Mouse (Mus musculus) heart, embryonic 13.5 days (tissue): Measurements from ENCODE around the gene Fut8. TPM values are rescaled to one million over a fixed set of nuclear protein-coding genes. Genes with fewer than 3 reads are reported as not detected.

ENCODE experiments used
- ATAC-seq: fragments of 200-750 bp; cut with Nextera tagmentation; 2 replicates; pipeline ENCODE4 v1.8.0; 2017; ENCODE audit warnings: moderate TSS enrichment; ENCODE audit not compliant: insufficient number of reproducible peaks, low FRiP score, low TSS enrichment; ENCODE audit errors: extremely low read depth
- H3K27ac ChIP-seq: fragments of 300-500 bp; sonication (generic); replicated peaks from 2 replicates; pipeline ENCODE4 v1.5.1; 2015; ENCODE audit warnings: moderate library complexity, mild to moderate bottlenecking, inconsistent platforms
- H3K27me3 ChIP-seq: fragments of 300-500 bp; sonication (generic); replicated peaks from 2 replicates; pipeline ENCODE4 v1.6.1; 2015; ENCODE audit warnings: mild to moderate bottlenecking, inconsistent platforms
- H3K36me3 ChIP-seq: fragments of 300-500 bp; sonication (generic); 2 replicates; pipeline ENCODE4 v1.6.1; 2015; ENCODE audit warnings: mild to moderate bottlenecking, inconsistent platforms
- H3K4me1 ChIP-seq: fragments of 300-500 bp; sonication (generic); 2 replicates; pipeline ENCODE4 v1.6.1; 2015; ENCODE audit warnings: inconsistent platforms
- H3K4me2 ChIP-seq: fragments of 300-500 bp; sonication (generic); 2 replicates; pipeline ENCODE4 v1.6.1; 2015; ENCODE audit warnings: inconsistent platforms, mild to moderate bottlenecking, moderate library complexity
- H3K4me3 ChIP-seq: fragments of 300-500 bp; sonication (generic); 2 replicates; pipeline ENCODE4 v1.5.1; 2015; ENCODE audit warnings: moderate library complexity, mild to moderate bottlenecking, inconsistent platforms
- H3K9ac ChIP-seq: fragments of 300-500 bp; sonication (generic); 2 replicates; pipeline ENCODE4 v1.6.1; 2015; ENCODE audit warnings: inconsistent platforms, mild to moderate bottlenecking, moderate library complexity
- H3K9me3 ChIP-seq: fragments of 300-500 bp; sonication (generic); 2 replicates; pipeline ENCODE4 v1.6.1; 2016; ENCODE audit warnings: inconsistent platforms
- WGBS: fragments of 180-500 bp; shearing (Covaris S2); methylation state at CpG from one replicate; pipeline ENCODE4 v1.1.7; 2015; ENCODE audit warnings: mixed read lengths; 5-methylcytosine and 5-hydroxymethylcytosine counted together
- polyA plus RNA-seq: library from polyadenylated mRNA; unstranded; fragments of >200 nt; fragmentation: Nextera tagmentation; extraction: Ambion mirVana; gene quantifications from 2 replicates; pipeline ENCODE4 v1.2.1, GENCODE M21; 2015

The Fut8 gene
- polyA plus RNA-seq, 1 experiment from 2014 or later = 13.5 TPM

GRCm38 (mm10) chr12:77223595-77223994 lies 14.3 kb upstream of the Fut8 start:
- no peaks in the 10 kb centered on the region for H3K27me3 ChIP-seq
- no peak for ATAC-seq
- 66% methylated on average over 3 of the region's 3 CpGs for WGBS
- no peak overlapping the region for H3K4me2 ChIP-seq
- no peaks in the 10 kb centered on the region for H3K36me3 ChIP-seq
- no peak overlapping the region for H3K4me3 ChIP-seq
- H3K9me3 ChIP-seq = no peaks in the 10 kb centered on the region
- H3K9ac ChIP-seq = no peak overlapping the region
- H3K27ac ChIP-seq = no peak overlapping the region
- no peaks in the 10 kb centered on the region for H3K4me1 ChIP-seq

DNA sequence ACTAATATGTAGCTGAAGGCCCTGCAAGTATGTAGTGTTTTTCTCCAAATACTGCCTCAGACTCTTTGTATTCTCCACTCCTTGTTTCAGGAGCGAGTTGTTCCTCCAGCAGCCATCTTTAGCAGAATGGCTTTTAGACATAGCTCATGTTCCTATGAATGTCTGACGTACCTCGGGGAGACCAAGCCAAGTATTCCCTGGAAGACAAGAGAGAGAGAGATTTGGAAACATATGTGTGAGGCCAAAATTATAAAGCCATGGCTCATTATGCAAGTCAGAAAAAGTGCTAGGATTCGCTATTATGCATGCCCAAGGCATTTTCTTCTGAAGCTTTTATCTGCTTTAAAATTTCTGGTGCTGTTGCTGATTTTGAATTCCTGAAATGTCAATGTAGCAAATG lies 13.8 kb upstream of the Fut8 start:
- Histone ChIP-seq H3K27ac (no peak overlapping the region), H3K4me2 (no peak overlapping the region), H3K4me3 (no peak overlapping the region), H3K36me3 (no peaks in the 10 kb centered on the region), H3K27me3 (no peaks in the 10 kb centered on the region), H3K9me3 (no peaks in the 10 kb centered on the region), H3K9ac (no peak overlapping the region), H3K4me1 (no peaks in the 10 kb centered on the region)
- no peak for ATAC-seq
- WGBS = 78% methylated on average over 4 of the region's 4 CpGs

DNA sequence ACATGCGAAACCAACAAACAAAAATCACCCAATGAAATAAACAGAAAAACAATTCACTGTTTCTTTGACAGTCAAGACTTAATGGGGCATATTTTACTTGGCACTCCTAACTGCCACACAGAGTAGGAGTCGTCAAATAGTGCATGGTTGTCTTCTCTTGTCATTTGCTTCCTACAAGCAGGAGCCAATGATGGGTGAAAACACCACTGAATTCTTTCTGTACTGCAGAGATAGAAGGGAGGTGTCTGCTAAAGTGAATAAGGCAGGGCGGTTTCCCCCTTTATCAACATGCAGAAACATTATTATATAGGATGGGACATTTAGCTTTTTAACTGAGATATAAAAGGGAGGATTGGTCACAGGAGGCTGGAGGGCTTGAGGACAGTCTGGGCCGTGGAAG lies 13.0 kb upstream of the Fut8 start:
- Histone ChIP-seq H3K9ac (no peak overlapping the region), H3K9me3 (no peaks in the 10 kb centered on the region), H3K27ac (no peak overlapping the region), H3K4me3 (no peak overlapping the region), H3K4me2 (no peak overlapping the region), H3K36me3 (no peaks in the 10 kb centered on the region), H3K27me3 (no peaks in the 10 kb centered on the region), H3K4me1 (no peaks in the 10 kb centered on the region)
- WGBS = 59% methylated on average over 4 of the region's 4 CpGs
- ATAC-seq = no peak

GRCm38 (mm10) chr12:77225727-77226126 lies 12.2 kb upstream of the Fut8 start:
- no peak overlapping the region for H3K9ac ChIP-seq
- no peak for ATAC-seq
- H3K27ac ChIP-seq = no peak overlapping the region
- no peaks in the 10 kb centered on the region for H3K36me3 ChIP-seq
- H3K4me3 ChIP-seq = no peak overlapping the region
- 71% methylated on average over 3 of the region's 3 CpGs for WGBS
- no peaks in the 10 kb centered on the region for H3K4me1 ChIP-seq
- no peaks in the 10 kb centered on the region for H3K9me3 ChIP-seq
- no peaks in the 10 kb centered on the region for H3K27me3 ChIP-seq
- H3K4me2 ChIP-seq = no peak overlapping the region

DNA sequence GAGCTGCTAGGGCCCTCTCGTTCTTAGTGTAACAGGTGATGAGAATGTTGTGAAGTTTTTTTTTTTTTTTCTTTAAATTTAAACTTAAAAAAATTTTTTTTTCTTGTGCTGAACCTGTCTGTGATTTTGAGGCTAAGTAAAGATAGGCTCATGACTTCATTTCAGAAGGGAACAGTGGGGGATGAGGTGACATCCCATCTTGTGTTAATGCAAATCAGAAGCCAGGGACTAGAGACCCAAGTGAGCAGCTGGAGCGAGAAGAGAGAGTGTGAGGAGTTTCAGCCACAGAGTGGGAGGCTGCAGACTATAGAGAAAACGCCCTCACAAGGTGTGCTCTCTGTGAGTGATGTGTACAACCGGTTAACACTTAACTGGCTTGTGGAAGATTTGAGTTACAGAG lies 2.0 kb upstream of the Fut8 start:
- H3K36me3 ChIP-seq = no peaks in the 10 kb centered on the region
- 42% methylated on average over 4 of the region's 4 CpGs for WGBS
- no peak overlapping the region for H3K9ac ChIP-seq
- H3K27ac ChIP-seq = no peak overlapping the region
- no peak overlapping the region for H3K4me2 ChIP-seq
- H3K27me3 ChIP-seq = no peaks in the 10 kb centered on the region
- no peak for ATAC-seq
- no peak overlapping the region for H3K4me3 ChIP-seq
- no peaks in the 10 kb centered on the region for H3K9me3 ChIP-seq
- peaks cover 13% of the 10 kb centered on the region for H3K4me1 ChIP-seq

- WGBS = under 1% methylated on average over 77 of the region's 120 CpGs
These were observed 835 bp downstream of the Fut8 start for GRCm38 (mm10) chr12:77238531-77239389.

DNA sequence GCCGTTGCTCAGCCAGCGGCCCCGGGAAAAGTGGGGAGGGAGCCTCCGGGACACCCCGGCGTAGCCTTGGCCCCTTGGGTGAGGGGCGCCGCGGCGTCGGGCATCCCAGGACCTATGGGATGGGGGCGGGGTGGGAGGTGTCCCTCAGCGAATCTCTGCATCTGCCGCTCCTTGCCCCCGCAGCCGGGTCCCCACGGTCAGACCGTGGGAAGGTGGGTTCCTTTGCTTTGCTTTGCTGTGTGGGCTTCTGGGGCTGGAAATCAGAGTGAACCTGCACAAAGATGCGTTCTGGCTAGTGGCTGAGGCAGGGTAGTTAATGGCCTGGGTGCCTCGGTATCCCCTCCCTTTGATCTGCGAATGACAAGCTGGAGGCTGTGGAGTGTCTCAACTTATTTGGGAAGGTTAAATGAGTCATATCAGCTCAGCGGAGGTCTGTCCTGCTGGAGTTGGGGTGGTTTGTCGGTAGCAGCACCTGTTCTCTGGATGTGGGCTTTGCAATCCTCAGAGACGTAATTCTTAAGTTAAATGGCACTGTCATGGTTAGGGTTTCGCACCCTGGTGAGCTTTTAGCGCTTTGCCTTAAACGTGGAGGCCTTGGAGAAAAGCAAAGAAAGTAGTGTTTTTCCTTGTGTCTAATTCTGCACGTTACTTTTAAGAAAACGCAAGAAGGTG lies 1.6 kb downstream of the Fut8 start:
- H3K27ac ChIP-seq = peak overlapping the region; percentile 92
- H3K9ac ChIP-seq = peak overlapping the region; percentile 93
- no peak for ATAC-seq
- no peaks in the 10 kb centered on the region for H3K9me3 ChIP-seq
- under 1% methylated on average over 29 of the region's 29 CpGs for WGBS
- H3K4me2 ChIP-seq = peak overlapping the region; percentile 97
- peak overlapping the region; percentile 92 for H3K4me3 ChIP-seq
- H3K27me3 ChIP-seq = no peaks in the 10 kb centered on the region
- peaks cover 13% of the 10 kb centered on the region for H3K4me1 ChIP-seq
- H3K36me3 ChIP-seq = no peaks in the 10 kb centered on the region

More at GRCm38 (mm10) chr12:77238531-77239389, 835 bp downstream of the Fut8 start:
- Histone ChIP-seq H3K4me3 (peak overlapping the region; percentile 92), H3K9ac (peak overlapping the region; percentile 93), H3K36me3 (no peaks in the 10 kb centered on the region), H3K27me3 (no peaks in the 10 kb centered on the region), H3K27ac (peak overlapping the region; percentile 92), H3K4me1 (peaks cover 13% of the 10 kb centered on the region), H3K4me2 (peak overlapping the region; percentile 97), H3K9me3 (no peaks in the 10 kb centered on the region)
- ATAC-seq = peak; percentile 92

GRCm38 (mm10) chr12:77240372-77240771 lies 2.4 kb downstream of the Fut8 start:
- 43% methylated on average over 6 of the region's 6 CpGs for WGBS
- H3K9me3 ChIP-seq = no peaks in the 10 kb centered on the region
- no peak overlapping the region for H3K27ac ChIP-seq
- ATAC-seq = no peak
- H3K27me3 ChIP-seq = no peaks in the 10 kb centered on the region
- peaks cover 13% of the 10 kb centered on the region for H3K4me1 ChIP-seq
- H3K4me3 ChIP-seq = peak overlapping the region; percentile 21
- 0 out of 2 replicates have a peak overlapping the region, but pooled peaks have one; percentile 17 for H3K9ac ChIP-seq
- H3K36me3 ChIP-seq = no peaks in the 10 kb centered on the region
- peak overlapping the region; percentile 97 for H3K4me2 ChIP-seq

- ATAC-seq = no peak
- no peak overlapping the region for H3K27ac ChIP-seq
- H3K9me3 ChIP-seq = no peaks in the 10 kb centered on the region
- H3K36me3 ChIP-seq = no peaks in the 10 kb centered on the region
- H3K27me3 ChIP-seq = no peaks in the 10 kb centered on the region
- H3K4me2 ChIP-seq = no peak overlapping the region
- H3K4me3 ChIP-seq = no peak overlapping the region
- 78% methylated on average over 1 of the region's 1 CpGs for WGBS
- no peak overlapping the region for H3K9ac ChIP-seq
- peaks cover 13% of the 10 kb centered on the region for H3K4me1 ChIP-seq
These were observed 2.9 kb downstream of the Fut8 start for GRCm38 (mm10) chr12:77240839-77241238.

GRCm38 (mm10) chr12:77262650-77263049 lies 24.7 kb downstream of the Fut8 start:
- Histone ChIP-seq H3K36me3 (no peaks in the 10 kb centered on the region), H3K27me3 (no peaks in the 10 kb centered on the region), H3K9me3 (no peaks in the 10 kb centered on the region), H3K27ac (no peak overlapping the region), H3K4me1 (no peaks in the 10 kb centered on the region), H3K4me3 (no peak overlapping the region), H3K9ac (no peak overlapping the region), H3K4me2 (no peak overlapping the region)
- no peak for ATAC-seq

- Histone ChIP-seq H3K9ac (no peak overlapping the region), H3K27me3 (no peaks in the 10 kb centered on the region), H3K36me3 (no peaks in the 10 kb centered on the region), H3K4me2 (no peak overlapping the region), H3K27ac (no peak overlapping the region), H3K4me1 (no peaks in the 10 kb centered on the region), H3K4me3 (no peak overlapping the region), H3K9me3 (no peaks in the 10 kb centered on the region)
- WGBS = 71% methylated on average over 2 of the region's 2 CpGs
- no peak for ATAC-seq
These were observed 25.9 kb downstream of the Fut8 start for GRCm38 (mm10) chr12:77263816-77264215.
